Mouse (Mus musculus): ENCODE data around the gene Nat8f4.

- TF ChIP-seq CTCF (IDR thresholded peaks at IDR 0.05; ENCODE audit: control insufficient read depth, insufficient read depth, insufficient read length) (no peak), MYOD1 (IDR thresholded peaks at IDR 0.05; ENCODE audit: control insufficient read depth, insufficient read length, low read depth) (no peak)
Observed at GRCm38 (mm10) chr6:85863136-85863535, 41.5 kb downstream of the Nat8f4 start.
